ENCODE assay signal across 1 mouse cellular context in the genomic region with DNA sequence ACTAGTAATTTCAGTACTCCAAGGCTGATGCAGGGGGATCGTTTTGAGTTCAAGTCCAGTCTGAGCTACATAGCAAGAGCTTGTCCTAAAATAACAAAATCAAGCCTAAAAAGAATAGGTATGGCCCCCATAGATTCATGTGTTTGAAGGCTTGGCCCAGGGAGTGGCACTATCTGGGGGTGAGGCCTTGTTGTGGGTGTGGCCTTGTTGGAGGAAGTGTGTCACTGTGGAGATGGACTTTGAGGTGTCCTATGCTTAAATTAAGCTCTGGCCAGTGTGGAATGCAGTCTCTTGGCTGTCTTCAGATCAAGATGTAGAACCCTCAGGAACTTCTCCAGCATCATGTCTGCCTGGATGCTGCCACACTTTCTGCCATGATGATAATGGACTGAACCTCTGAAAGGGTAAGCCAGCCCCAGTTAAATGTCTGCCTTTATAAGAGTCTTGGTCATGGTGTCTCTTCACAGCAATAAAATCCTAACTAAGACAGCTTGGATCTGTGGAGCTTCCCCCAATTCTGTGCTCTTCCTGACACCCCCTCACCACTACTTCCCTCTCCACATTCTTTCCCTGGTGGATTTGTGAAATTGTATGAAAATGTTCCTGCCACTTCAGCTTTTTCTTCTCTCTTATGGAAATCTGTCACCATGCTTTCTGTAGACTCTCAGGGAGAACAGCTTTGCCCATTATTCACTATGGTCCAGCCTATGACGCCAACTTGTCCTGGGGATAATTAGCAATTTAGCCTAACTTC.
TF ChIP-seq lines count a peak whose summit lies in the region.

No protein-coding gene starts in this region.

TF ChIP-seq in MEL, 35 proteins besides CTCF, POLR2A, EP300 and RAD21:
- TF ChIP-seq ETS1 (IDR thresholded peaks at IDR 0.05; ENCODE audit: low read depth, low read length) (no peak), UBTF (IDR thresholded peaks at IDR 0.05; ENCODE audit: borderline replicate concordance, insufficient read depth, low read depth, low read length) (no peak), CHD1 (IDR thresholded peaks at IDR 0.05; ENCODE audit: low read depth, low read length) (no peak), TBP (IDR thresholded peaks at IDR 0.05; ENCODE audit: low read depth, low read length) (no peak), JUND (IDR thresholded peaks at IDR 0.05; ENCODE audit: low read depth, low read length) (no peak), GABPA (IDR thresholded peaks at IDR 0.05; ENCODE audit: low read depth, low read length) (no peak), POLR2AphosphoS2 (IDR thresholded peaks at IDR 0.05; ENCODE audit: low read length) (no peak), BHLHE40 (IDR thresholded peaks at IDR 0.05; ENCODE audit: borderline replicate concordance, low read depth, low read length) (no peak)
TF ChIP-seq in MEL: peak in this region for 0.
